Mouse (Mus musculus) urinary bladder, postnatal 14 days (tissue): ENCODE measurements at regions not wholly inside any gene's neighbourhood (a gene's known extent, or its start where the extent isn't known, plus 50 kb on each side); places are given as distances from the start of the nearest gene placed in this dataset.

ENCODE experiments used
- DNase-seq: peaks from one replicate; pipeline ENCODE4 v3.0.0; 2021; ENCODE audit warnings: low spot score

- peak; percentile 68 for DNase-seq
Measured at GRCm38 (mm10) chrX:68313486-68313885, 364.9 kb upstream of the Fmr1 start.
